Mouse (Mus musculus): Measurements from ENCODE around the gene Arl6ip4. TPM values are rescaled to one million over a fixed set of nuclear protein-coding genes. Genes with fewer than 3 reads are reported as not detected.

Arl6ip4 gene
- 80.7 and 91.8 TPM in 2 replicates for polyA plus RNA-seq (2015; fragmentation: Nextera tagmentation; extraction: Ambion mirVana)

GRCm38 (mm10) chr5:124115990-124116845 is at the start of gene Arl6ip4:
TSS of gene Arl6ip4 (plus strand) at chr5:124116089.

DNA sequence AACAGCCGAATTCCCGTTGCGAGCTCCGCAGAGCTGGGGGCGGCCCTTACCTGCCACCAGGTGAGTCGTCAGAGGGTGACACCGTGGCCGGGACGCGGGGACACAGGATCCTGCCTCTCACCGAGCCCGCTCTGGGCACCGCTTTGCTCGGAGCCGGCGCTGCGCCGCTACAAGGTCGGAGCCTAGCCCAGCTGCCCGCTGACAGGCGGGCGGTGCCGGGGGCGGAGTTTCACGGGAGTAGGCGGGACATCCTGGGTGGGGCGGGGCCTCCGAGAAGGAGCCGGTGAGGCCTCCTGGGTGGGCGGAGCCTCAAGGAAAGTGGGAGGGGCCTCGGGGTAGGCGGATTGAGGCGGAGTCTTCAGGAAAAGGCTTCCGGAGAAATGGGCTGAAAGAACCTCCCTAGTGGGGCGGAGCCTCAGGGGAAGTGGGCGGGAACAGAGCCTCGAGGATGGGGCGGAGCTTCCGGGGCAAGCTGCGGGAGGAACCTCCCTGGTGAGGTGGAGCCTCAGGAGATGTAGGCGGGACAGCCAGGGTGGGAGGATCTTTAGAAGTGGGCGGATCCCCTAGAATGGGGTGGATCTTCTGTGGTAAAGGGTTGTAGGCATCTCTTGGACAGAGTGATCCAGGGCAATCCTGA is 20.2 kb upstream of the Arl6ip4 start, which contains the start of gene Abcb9:
Gene Abcb9 (minus strand): TSS at position 203 of the 637 bp plus-strand sequence.

DNA sequence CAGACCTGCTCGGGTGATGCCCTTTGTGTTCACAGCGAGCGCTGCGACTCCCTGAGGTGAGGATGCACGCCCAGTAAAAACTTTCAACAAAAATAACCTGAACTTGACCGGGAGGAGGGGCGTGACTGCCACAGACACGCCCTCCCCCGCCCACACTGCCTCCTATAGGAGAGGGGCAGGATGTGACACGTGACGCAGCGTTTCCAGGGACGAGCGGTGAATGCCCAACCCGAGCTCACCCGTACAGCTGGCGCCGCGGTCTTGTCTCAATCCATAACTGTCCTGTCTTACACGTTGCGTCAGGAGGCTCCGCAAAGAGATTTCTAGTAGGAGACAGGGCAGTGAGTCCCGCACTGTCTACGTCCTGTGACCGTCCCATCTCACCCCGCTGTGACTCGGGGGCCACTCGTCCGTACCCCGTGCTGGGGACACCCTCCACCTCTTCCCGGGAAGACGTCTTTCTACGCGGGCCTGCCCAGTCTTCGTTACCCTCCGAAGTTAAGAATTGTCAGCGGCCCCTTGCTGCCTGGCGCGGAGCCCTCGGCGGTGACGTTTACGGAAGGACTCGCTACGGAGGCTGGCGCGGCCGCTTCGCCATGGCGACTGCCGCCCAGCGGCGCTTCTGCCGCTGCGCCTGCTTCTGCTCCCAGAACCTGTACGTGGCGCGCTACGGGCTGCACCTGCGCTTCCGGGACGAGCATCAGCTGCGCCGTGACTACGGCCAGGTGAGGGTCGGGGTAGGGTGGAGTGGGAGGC is 4.0 kb upstream of the Arl6ip4 start, which contains the start of gene Ogfod2:
Gene Ogfod2 (plus strand): TSS at position 556 of the 756 bp plus-strand sequence.

Other genes starting within 250 kb of the Arl6ip4 start
- gene Hcar1, start 236.1 kb upstream of the Arl6ip4 start, polyA plus RNA-seq (2015; fragmentation: Nextera tagmentation; extraction: Ambion mirVana) = 0.99 and 6.7 TPM in 2 replicates
- 102 and 133 TPM in 2 replicates for gene Denr, start 208.9 kb upstream of the Arl6ip4 start, polyA plus RNA-seq (2015; fragmentation: Nextera tagmentation; extraction: Ambion mirVana)
- gene Gm43518, start 188.7 kb upstream of the Arl6ip4 start, polyA plus RNA-seq (2015; fragmentation: Nextera tagmentation; extraction: Ambion mirVana) = 0.66 and 1.0 TPM in 2 replicates
- 5.2 and 5.5 TPM in 2 replicates for gene Ccdc62, start 185.4 kb upstream of the Arl6ip4 start, polyA plus RNA-seq (2015; fragmentation: Nextera tagmentation; extraction: Ambion mirVana)
- 1.5 and 1.8 TPM in 2 replicates for gene Hip1r, start 142.5 kb upstream of the Arl6ip4 start, polyA plus RNA-seq (2015; fragmentation: Nextera tagmentation; extraction: Ambion mirVana)
- 19.5 and 20.9 TPM in 2 replicates for gene Vps37b, start 83.8 kb upstream of the Arl6ip4 start, polyA plus RNA-seq (2015; fragmentation: Nextera tagmentation; extraction: Ambion mirVana)
- 2.9 and 3.6 TPM in 2 replicates for gene Abcb9, start 20.3 kb upstream of the Arl6ip4 start, polyA plus RNA-seq (2015; fragmentation: Nextera tagmentation; extraction: Ambion mirVana)
- gene Ogfod2, start 3.8 kb upstream of the Arl6ip4 start, polyA plus RNA-seq (2015; fragmentation: Nextera tagmentation; extraction: Ambion mirVana) = 11.4 and 13.7 TPM in 2 replicates
- gene Pitpnm2, start 133.7 kb downstream of the Arl6ip4 start, polyA plus RNA-seq (2015; fragmentation: Nextera tagmentation; extraction: Ambion mirVana) = 2.0 and 2.3 TPM in 2 replicates
- gene Mphosph9, start 211.9 kb downstream of the Arl6ip4 start, polyA plus RNA-seq (2015; fragmentation: Nextera tagmentation; extraction: Ambion mirVana) = 3.2 and 3.8 TPM in 2 replicates
- 7.6 and 8.5 TPM in 2 replicates for gene 2810006K23Rik, start 212.0 kb downstream of the Arl6ip4 start, polyA plus RNA-seq (2015; fragmentation: Nextera tagmentation; extraction: Ambion mirVana)
- 61.2 and 82.7 TPM in 2 replicates for gene Cdk2ap1, start 247.0 kb downstream of the Arl6ip4 start, polyA plus RNA-seq (2015; fragmentation: Nextera tagmentation; extraction: Ambion mirVana)